Mouse (Mus musculus): ENCODE data around the gene Fndc3a.

Fndc3a gene

GRCm38 (mm10) chr14:72670987-72671386 lies 38.8 kb downstream of the Fndc3a start:
- no peak for DNase-seq

DNA sequence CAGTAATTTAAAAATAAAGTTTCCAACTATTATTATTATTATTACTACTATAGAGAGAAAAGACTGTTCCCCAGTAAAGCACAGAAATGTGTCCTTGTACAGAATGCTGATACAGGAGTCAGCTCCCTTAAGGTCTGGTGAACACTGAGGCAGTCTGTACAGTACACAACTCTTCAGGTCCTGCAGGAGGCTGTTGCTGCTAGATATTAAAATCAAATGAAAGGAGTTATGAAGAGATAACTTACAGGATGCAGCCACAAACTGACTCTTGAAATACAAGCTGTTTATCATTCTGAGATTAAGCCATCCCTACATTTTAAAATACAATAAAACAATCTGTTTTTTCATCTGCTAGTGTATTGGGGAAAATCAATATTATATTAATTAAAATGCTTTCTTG lies 60.5 kb downstream of the Fndc3a start:
- DNase-seq: no peak

DNA sequence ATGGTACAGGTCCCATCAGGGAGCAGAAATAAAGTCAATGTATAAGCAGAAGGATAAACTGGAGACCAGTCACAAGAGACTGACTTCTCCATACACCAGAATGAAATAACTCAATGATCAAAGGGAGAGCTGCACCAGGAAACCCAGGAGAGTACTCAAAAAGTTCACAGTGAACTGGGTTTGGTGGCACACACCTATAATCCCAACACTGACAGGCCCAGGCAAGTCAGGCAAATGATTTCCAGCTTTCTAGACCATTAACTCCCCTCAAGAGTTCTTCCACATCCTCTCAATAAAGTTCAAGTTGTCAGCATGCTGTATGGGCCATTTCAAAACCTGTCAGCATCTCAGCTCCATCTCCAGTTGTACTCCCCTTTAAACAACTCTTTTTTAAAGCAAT lies 64.3 kb downstream of the Fndc3a start:
- no peak for DNase-seq

DNA sequence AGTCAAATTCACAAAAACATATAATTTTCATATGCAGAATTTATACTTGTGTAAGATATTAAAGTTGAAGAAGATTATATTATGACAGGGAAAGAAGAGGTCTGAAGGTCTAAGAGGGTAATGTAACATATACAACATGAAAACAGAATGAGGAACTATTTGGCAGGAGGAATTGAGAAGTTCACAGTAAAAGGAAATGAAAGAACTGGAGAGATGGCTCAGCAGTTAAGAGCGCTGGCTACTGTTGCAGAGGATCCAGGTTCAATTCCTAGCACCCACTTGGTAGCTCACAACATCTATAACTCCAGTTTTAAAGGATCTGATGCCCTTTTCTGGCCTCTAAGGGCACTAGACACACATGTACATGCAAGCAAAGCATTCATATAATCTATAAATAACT lies 65.2 kb downstream of the Fndc3a start:
- DNase-seq: no peak

DNA sequence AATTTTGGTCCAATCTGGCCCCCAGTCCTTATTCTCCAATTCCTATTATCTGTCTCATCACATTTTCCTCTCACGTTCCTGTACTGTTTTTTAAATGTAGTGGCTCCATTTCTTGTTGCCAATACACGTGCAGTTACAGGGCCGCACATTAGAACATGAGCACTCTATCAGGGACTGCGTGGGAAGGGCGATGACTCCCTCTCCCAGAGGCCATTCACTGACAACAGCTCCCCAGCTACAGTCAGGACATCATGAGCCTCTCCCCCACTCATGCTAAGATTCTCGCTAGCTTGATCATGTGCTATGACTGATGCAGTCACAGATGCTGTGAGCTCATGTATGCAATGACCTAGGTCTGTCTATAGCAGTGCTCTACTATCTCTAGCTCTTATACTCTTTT lies 71.3 kb downstream of the Fndc3a start:
- no peak for DNase-seq

DNA sequence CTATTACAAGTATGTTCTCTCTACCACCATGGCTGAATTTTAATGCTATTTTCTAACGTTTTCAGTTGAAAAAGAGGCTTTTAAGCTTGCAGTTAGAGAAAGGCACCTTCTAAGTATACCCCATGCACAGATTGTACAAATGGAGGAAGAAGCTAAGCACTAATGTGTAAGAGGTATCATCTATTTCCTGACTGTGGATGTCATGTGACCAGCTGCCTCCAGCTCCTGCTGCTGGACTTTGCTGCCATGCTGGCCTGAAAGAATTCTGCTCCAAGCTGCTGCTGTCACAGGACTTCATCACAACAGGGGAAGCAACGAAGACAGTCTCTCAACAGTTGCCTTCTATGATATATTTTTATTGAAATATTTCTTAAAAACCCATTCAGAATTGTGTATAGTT lies 76.2 kb downstream of the Fndc3a start:
- no peak for DNase-seq

DNA sequence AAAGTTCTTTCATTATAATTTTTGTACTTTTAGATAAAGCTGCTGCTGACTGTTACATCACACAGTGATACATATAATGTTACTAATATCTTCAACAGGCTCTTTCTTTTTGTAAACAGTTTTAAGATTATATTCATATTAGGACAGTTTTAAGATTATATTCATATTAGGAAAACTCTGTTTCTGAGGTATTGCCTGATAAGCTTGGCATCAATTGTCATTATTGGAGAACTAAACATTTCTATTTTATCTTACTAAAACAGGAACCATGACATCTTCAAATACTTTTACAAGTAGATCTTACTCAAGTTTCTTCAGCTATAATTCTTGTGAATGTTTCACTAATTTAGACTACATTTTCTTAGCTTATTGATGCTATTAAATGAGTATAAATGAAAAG lies 84.4 kb downstream of the Fndc3a start:
- DNase-seq: no peak

DNA sequence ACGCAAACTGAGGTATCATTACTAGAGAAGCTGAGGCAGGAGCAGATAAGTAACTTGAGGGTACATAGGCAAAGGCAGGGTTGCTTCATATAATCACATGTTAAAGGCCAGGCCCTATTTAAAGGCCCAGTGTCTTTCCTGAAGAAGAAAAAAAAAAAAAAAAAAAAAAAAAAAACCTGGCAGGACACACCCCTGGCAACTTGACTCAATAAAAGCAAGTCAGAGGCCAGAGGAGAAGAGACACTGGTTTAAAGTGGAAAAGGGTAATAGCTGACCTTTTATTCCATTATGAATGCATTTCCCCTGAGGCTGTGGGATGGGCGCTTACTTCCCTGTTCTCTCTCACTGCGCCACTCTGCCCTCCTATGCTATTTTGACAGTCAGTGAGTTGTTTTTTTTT lies 105.7 kb downstream of the Fndc3a start:
- no peak for DNase-seq

- DNase-seq: no peak
Observed at GRCm38 (mm10) chr14:72603194-72603521, 106.6 kb downstream of the Fndc3a start.

DNA sequence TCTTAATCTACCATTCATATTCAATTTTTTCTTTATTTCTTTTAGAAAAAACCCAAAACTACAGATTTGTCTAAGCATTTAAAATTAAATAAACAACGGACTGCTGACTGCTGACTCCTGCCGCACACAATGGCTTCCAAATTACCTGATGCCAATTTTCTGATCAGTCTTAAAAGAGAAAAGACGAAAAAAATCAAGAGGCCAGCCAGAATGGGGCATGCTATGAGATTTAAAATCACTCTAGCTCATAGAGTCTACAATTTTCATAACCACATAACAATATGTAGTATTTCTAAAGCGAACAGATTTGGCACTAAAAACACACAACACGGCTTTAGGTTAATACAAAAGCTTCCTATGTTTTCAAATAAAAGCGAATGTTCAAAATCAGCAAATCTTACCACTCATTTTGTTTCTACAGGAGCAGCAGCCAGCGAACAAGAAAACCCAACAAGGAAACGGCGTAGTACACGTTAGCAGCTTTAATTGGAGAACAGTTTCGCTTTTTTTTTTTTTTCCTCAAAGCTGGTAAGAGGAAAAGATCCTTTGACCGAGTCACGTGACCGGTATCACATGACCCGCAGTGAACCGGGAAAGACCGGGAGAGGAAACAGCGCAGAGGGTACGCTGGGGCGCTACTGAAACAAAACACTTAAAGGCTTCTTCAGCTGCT lies 107.1 kb downstream of the Fndc3a start:
- peak; percentile 92 for DNase-seq

DNA sequence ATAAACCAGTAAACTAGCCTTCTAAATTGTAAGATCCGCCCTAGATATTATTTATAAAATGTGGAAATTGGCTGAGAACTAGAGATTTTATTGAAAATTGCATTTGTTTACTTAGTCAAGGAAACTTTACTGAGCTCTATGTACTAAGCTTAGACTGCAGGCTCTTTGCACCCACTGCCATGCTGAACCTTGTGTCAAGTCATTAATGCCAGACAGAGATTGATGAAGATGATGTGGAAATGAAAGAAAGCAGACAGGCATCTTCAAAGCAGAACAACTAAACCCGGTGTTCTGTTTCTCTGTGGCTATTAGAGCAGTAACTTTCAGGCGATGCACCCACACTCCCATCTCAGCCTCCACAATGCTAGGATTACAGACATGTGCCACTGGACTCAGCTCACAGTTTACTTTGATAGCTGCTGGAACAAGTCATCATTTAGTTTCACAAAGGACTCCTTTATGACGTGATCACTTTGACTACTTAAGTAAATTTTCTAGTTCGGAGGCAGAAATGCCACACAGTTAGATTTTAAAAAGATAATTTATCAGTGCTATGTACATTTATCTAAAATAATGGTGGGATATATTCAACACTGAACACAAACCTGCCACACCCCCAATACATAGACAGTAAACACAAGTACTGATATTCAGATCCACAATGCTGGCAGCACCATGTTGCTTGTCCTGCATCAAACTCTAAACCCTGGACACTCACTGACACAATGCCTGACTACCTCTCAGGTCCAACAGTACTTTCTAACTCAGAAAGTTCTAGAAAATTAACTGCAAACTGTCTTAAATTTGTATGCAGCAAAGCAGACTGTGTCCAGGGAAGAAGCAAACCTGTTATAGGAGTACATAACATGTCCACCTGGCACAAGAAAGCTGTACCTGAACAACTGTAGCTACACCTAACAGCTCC lies 108.2 kb downstream of the Fndc3a start:
- no peak for DNase-seq

DNA sequence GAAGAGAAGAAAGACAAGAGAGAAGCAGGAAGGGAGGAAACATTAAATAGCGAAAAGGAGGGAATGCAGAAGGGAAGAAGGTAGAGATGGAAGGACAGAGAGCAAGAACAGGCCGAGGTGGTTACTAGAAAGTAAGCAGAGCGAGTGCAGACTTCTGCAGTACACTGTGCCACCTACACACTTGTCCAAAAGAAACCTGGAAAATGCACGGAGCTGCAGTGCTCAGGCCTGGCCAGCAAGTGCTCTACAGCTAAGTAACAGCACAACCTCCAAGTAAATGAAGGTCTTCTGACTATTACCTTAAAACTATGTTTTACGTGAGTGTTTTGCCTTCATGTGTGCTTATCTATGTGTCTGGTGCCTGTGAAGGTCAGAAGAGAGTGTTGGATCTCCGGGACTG lies 109.4 kb downstream of the Fndc3a start:
- peak; percentile 15 for DNase-seq

GRCm38 (mm10) chr14:72598976-72599740 lies 110.6 kb downstream of the Fndc3a start:
- DNase-seq: no peak

- no peak for DNase-seq
Observed at GRCm38 (mm10) chr14:72594191-72594590, 115.6 kb downstream of the Fndc3a start.

- no peak for DNase-seq
Observed at GRCm38 (mm10) chr14:72589415-72589814, 120.4 kb downstream of the Fndc3a start.

DNA sequence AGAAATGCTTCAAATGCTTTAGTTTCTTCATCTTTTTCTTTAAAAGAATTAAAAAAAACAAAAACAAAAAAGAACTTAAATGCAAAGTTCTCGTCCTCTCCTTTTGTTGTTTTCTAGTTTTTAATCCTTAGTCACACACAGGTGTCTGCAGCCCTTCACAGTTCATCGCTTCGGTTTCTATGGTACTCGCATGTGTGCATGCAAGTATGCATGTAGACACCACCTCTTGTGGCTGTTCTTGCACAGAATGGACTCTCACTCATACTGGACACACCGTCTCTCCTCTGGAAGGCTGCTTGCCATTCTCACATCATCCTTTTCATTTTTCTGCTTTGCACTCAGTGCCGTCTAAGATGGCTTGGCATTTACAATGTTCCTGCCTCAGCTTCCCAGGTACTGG lies 126.8 kb downstream of the Fndc3a start:
- DNase-seq: no peak

GRCm38 (mm10) chr14:72580991-72581390 lies 128.8 kb downstream of the Fndc3a start:
- DNase-seq: no peak

GRCm38 (mm10) chr14:72576283-72576682 lies 133.5 kb downstream of the Fndc3a start:
- no peak for DNase-seq

- no peak for DNase-seq
Observed at GRCm38 (mm10) chr14:72563941-72564340, 145.9 kb downstream of the Fndc3a start.

DNA sequence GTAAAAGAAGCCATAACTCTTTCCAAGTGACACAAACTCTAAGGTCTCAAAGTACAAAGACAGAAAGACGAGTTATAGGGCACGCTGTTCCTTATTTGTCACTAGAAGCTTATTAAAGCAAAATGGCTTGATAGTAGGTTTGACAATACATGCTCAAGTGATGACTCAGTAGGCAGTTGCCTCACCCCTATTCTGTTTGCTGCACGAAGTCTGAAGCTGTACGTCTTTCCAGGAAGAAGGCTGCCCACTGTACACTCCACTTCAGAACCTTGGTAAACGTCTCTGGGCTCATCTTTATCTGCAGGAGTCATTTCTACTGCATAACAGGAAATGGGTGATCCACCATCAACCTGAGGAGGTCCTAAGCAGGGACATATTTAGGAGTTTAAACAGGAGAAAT lies 151.0 kb downstream of the Fndc3a start:
- DNase-seq: no peak

DNA sequence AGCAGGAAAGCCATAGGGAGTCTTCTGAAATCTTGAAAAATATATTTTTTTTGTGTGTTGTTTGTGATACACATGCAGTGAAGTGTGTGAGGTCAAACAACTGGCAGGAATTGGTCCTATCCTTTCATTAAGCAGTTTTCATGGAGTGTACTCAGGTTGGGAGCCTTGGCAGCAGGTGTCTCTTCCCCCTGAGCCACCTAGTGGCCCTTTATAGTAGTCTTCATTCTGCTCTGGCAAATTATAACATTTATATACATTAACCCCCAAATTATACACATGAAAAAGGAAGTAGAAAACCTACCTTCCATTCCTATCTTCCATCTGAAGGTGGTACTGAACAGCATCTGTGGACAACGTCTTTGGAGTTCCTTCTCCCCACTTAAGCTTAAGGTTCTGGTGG lies 154.0 kb downstream of the Fndc3a start:
- no peak for DNase-seq

DNA sequence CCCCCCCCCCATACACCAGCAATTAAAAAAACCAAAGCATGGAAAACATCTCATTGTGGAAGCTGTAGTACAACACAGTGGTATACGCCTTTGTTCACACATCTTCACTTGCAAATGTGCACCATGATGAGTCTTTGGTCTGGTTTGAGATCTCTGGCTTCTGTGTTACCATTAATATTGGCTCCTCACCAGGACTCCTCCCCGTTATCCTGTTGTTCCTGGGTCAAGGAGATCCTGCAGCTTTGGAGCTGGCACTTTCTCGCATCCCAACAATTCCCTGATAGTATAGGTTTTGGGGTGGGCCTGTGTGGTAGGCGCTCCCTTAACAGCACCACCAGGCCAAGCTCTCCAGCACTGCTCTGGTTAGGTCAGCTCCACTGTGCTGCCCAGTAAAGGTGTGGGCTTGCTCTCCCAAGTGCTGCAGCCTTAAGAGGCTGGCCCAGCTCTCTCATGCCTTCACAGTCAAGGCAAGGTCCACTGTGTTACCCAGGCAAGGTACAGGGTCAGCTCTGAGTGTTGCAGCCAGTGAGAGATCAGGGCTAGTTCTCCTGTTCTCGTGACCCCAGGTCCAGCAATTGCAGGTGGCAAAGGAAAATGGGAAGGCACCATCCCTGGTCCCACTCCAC lies 173.3 kb downstream of the Fndc3a start:
- DNase-seq: no peak

- DNase-seq: no peak
Observed at GRCm38 (mm10) chr14:72533862-72534261, 175.9 kb downstream of the Fndc3a start.
